ENCODE assay signal across 20 mouse cellular contexts in genomic region chr1:162554193-162554592, GRCm38 (mm10). TPM values are rescaled to one million over a fixed set of nuclear protein-coding genes. Genes with fewer than 3 reads are reported as not detected.
DNase-seq lines count a peak whose midpoint lies in the region; ATAC-seq lines count a peak whose summit lies in the region.
"Had no signal": no experiment of that assay in that cellular context is flagged by ENCODE, and none has a peak within 500 bp of the region (broad histone marks: within the 10 kb centered on the region; RNA-seq: fewer than 3 reads in every experiment).

No protein-coding gene starts in this region.

- no peak for ATAC-seq in granulocyte monocyte progenitor cell, adult 5-6 weeks (replicated peaks; ENCODE audit: poor library complexity, severe bottlenecking)
- ATAC-seq: activated CD4-positive, CD25-positive, alpha-beta regulatory T cell, adult 4 months; CD4-positive, CD25-positive, alpha-beta regulatory T cell, adult 4 months; Patski had no signal

- DNase-seq in heart, adult 11 months, result peak; percentile 2
- DNase-seq in heart, adult 8-10 months (ENCODE audit: low spot score), result no peak
- peak; percentile 53 for DNase-seq in retina, adult 2 months (ENCODE audit: low read depth, low spot score)
- DNase-seq in retina, embryonic 14.5 days (ENCODE audit: low spot score), result no peak
- DNase-seq in retina, postnatal 1 day, result peak; percentile 71
- DNase-seq in retina, postnatal 7 days (ENCODE audit: low read depth, low spot score), result peak; percentile 67
- DNase-seq in cerebellum, adult 11 months, result no peak
- DNase-seq: adrenal gland, adult 2 months; adrenal gland, adult 8-10 months; adrenal gland, postnatal 10 days; adrenal gland, postnatal 14 days; adrenal gland, postnatal 25 days; adrenal gland, postnatal 36 days; B cell, adult 2 months; cerebellum, adult 11-12 months; cerebellum, adult 18-20 months had no signal

RNA-seq across cellular contexts. Expression of gene Mettl13, which starts 5.8 kb away (rescaled TPM):
- 1 to 10 TPM; 4.5 to 6.7 (median 5.6) TPM for total RNA-seq in heart, adult 8-10 months (2022)
- 13.5 and 17.7 TPM in 2 replicates for total RNA-seq in granulocyte monocyte progenitor cell, adult 5-6 weeks (2014; fragmentation: Nextera tagmentation)
- 20.3 and 20.6 TPM in 2 replicates for total RNA-seq in granulocyte monocyte progenitor cell, adult 5-6 weeks (2017)

RNA-seq across cellular contexts. Expression of gene Vamp4, which starts 16.1 kb away (rescaled TPM):
- 10 to 100 TPM; 20.9 to 25.3 (median 24.1) TPM for total RNA-seq in heart, adult 8-10 months (2022)
- 27.1 and 31.9 TPM in 2 replicates for total RNA-seq in granulocyte monocyte progenitor cell, adult 5-6 weeks (2014; fragmentation: Nextera tagmentation)
- total RNA-seq in granulocyte monocyte progenitor cell, adult 5-6 weeks (2017), result 26.7 and 27.2 TPM in 2 replicates

Comparison
In these comparisons a context has a peak if more than half of its experiments do, and no peak if none do; other contexts are left out.
1. DNase-seq: peak in heart, adult 11 months (single experiment), retina, adult 2 months (single experiment), retina, postnatal 1 day (single experiment) and retina, postnatal 7 days (single experiment); none in heart, adult 8-10 months (single experiment), retina, embryonic 14.5 days (single experiment) and cerebellum, adult 11 months (single experiment).